Mouse (Mus musculus) liver, embryonic 12.5 days (tissue): Measurements from ENCODE around the gene Cryl1. TPM values are rescaled to one million over a fixed set of nuclear protein-coding genes. Genes with fewer than 3 reads are reported as not detected.

ENCODE experiments used
- ATAC-seq: fragments of 200-750 bp; cut with Nextera tagmentation; 2 replicates; pipeline ENCODE4 v1.8.0; 2017; ENCODE audit warnings: moderate number of reproducible peaks, mild to moderate bottlenecking, moderate library complexity
- H3K27ac ChIP-seq: fragments of 300-500 bp; sonication (generic); 2 replicates; pipeline ENCODE4 v1.5.1; 2016; ENCODE audit warnings: mild to moderate bottlenecking
- H3K27me3 ChIP-seq: fragments of 300-500 bp; sonication (generic); replicated peaks from 2 replicates; pipeline ENCODE4 v1.6.1; 2016; ENCODE audit warnings: mild to moderate bottlenecking, moderate library complexity
- H3K36me3 ChIP-seq: fragments of 300-500 bp; sonication (generic); 2 replicates; pipeline ENCODE4 v1.6.1; 2016; ENCODE audit warnings: mild to moderate bottlenecking, moderate library complexity
- H3K4me1 ChIP-seq: fragments of 300-500 bp; sonication (generic); 2 replicates; pipeline ENCODE4 v1.6.1; 2016
- H3K4me2 ChIP-seq: fragments of 300-500 bp; sonication (generic); 2 replicates; pipeline ENCODE4 v1.6.1; 2016; ENCODE audit warnings: mild to moderate bottlenecking, moderate library complexity
- H3K4me3 ChIP-seq: fragments of 300-500 bp; sonication (generic); 2 replicates; pipeline ENCODE4 v1.5.1; 2016; ENCODE audit warnings: mild to moderate bottlenecking, moderate library complexity
- H3K9ac ChIP-seq: fragments of 300-500 bp; sonication (generic); 2 replicates; pipeline ENCODE4 v1.6.1; 2016; ENCODE audit warnings: mild to moderate bottlenecking, moderate library complexity
- H3K9me3 ChIP-seq: fragments of 300-500 bp; sonication (generic); replicated peaks from 2 replicates; pipeline ENCODE4 v1.6.1; 2016; ENCODE audit warnings: mild to moderate bottlenecking, moderate library complexity
- WGBS: fragments of 180-500 bp; shearing (Covaris S2); methylation state at CpG from one replicate; pipeline ENCODE4 v1.1.7; 2016; ENCODE audit not compliant: insufficient replicate concordance; 5-methylcytosine and 5-hydroxymethylcytosine counted together
- polyA plus RNA-seq: library from polyadenylated mRNA; unstranded; fragments of >200 nt; fragmentation: Nextera tagmentation; extraction: Ambion mirVana; gene quantifications from 2 replicates; pipeline ENCODE4 v1.2.1, GENCODE M21; 2016

Cryl1 gene
- polyA plus RNA-seq, 1 experiment from 2014 or later: 7.2 TPM

DNA sequence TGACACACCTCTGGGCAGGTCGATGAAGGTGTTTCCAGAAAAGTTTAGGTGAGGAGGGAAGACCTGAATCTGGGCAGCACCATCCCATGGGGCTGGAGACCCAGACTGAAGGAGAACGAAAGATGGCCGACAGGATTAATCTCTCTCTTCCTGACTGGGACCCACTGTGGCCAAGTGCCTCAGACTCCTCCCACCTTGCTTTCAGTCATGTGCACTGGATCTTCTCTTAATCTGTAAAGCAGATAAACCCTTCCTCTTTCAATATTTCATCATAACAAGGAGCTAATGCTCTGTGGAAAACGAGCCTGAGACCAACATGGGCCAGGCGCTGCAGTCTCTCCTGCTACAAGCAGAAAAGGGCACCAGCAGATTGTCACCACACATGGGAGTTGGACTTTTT is 31.6 kb downstream of the Cryl1 start:
- 50% methylated on average over 5 of the region's 5 CpGs for WGBS
- Histone ChIP-seq H3K4me2 (no peak overlapping the region), H3K9me3 (no peaks in the 10 kb centered on the region), H3K4me3 (no peak overlapping the region), H3K4me1 (peaks cover 3% of the 10 kb centered on the region; the same call in 1 of the 2 replicates), H3K36me3 (no peaks in the 10 kb centered on the region), H3K9ac (no peak overlapping the region), H3K27me3 (no peaks in the 10 kb centered on the region), H3K27ac (no peak overlapping the region)
- no peak for ATAC-seq

DNA sequence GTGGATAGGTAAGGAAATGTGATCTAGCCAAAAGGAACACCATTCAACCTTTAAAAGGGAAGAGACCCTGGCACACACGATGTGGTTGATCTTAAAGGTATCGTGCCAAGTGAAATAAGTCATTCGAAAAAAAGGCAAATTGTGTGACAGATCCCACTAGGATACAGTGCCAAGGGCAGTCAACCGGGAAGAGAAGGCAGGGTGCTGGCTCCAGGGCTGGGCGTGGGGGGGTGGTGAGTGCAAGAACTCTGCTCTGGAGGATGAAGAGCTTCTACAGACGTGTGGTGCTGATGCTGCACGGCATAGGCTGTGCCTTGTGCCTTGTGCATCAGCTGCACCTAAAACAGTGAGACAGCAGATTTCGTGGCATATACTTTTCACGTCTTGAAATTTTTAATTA is 33.0 kb downstream of the Cryl1 start:
- 59% methylated on average over 9 of the region's 9 CpGs for WGBS
- H3K9ac ChIP-seq: no peak overlapping the region
- peaks cover 3% of the 10 kb centered on the region; the same call in 1 of the 2 replicates for H3K4me1 ChIP-seq
- no peaks in the 10 kb centered on the region for H3K27me3 ChIP-seq
- no peaks in the 10 kb centered on the region for H3K36me3 ChIP-seq
- no peak overlapping the region for H3K4me3 ChIP-seq
- H3K4me2 ChIP-seq: no peak overlapping the region
- no peak overlapping the region for H3K27ac ChIP-seq
- no peak for ATAC-seq
- no peaks in the 10 kb centered on the region for H3K9me3 ChIP-seq

DNA sequence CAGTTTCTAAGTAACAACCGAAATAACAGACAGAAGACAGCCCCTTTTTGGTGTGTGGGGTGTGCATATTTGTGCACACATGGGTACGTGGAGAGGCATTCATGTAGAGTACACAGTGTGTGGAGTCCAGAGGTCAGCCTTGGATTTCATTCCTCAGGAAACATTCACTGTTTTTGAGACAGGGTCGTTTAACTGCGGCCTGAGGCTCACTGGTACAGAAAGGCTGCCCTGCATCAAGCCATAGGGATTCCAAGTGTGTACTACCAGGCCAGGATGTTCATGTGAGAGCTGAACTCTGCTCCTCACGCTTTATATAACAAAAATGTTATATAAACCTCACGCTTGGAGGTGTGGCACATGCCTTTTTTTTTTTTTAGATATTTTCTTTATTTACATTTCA is 34.5 kb downstream of the Cryl1 start:
- Histone ChIP-seq H3K4me1 (peaks cover 3% of the 10 kb centered on the region; the same call in 1 of the 2 replicates), H3K27me3 (no peaks in the 10 kb centered on the region), H3K27ac (no peak overlapping the region), H3K36me3 (no peaks in the 10 kb centered on the region), H3K9ac (no peak overlapping the region), H3K9me3 (no peaks in the 10 kb centered on the region), H3K4me2 (no peak overlapping the region), H3K4me3 (no peak overlapping the region)
- ATAC-seq: no peak
- WGBS: 76% methylated on average over 6 of the region's 6 CpGs

DNA sequence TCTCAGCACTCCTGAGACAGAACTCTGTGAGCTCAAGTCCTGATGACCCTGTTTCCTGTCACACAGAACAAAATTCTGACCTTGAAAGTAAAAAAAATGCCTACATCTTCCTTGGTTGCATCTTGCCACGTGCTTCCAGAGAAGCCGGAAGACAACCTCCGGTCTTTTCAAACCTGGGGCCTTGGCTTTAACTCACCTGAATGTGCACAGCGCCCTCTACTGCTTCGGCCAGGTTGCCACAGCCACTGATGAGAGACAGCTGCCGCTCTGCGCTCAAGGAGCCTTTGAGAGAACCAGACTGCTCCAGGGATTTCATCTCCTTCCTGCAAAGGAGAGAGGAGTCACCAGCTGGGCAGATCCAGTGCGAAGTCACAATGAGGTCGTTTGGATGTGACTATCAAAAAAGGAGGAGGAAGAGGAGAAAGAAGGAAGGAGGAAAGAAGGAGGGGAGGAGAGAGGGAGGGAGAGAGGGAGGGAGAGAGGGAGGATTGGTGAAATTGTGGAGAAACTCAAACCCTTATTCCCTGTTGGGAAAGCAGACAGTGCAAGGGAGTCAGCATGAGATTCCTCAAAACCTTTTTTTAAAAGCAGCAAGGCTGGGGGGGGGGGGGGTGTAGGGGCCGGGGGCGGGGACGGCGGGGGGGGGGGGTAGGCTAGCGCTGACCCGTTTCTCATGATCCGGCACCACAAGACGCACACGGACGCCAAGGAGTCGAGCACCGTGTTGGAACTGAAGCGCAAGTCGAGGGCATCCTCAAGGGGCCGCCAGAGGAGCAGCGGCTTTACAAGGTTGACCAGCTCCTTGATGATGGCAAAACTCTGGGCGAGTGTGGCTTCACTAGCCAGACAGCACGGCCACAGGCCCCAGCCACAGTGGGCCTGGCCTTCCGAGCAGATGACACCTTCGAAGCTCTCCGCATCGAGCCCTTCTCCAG is 35.3 kb downstream of the Cryl1 start:
- H3K27me3 ChIP-seq: no peaks in the 10 kb centered on the region
- no peaks in the 10 kb centered on the region for H3K36me3 ChIP-seq
- 28% methylated on average over 28 of the region's 31 CpGs for whole genome bisulfite sequencing
- peaks cover 3% of the 10 kb centered on the region; the same call in 1 of the 2 replicates for H3K4me1 ChIP-seq
- H3K9me3 ChIP-seq: no peaks in the 10 kb centered on the region
- H3K4me2 ChIP-seq: 0 out of 2 replicates have a peak overlapping the region, but pooled peaks have one; percentile 29
- H3K27ac ChIP-seq: no peak overlapping the region
- no peak for ATAC-seq
- H3K4me3 ChIP-seq: no peak overlapping the region
- no peak overlapping the region for H3K9ac ChIP-seq

- 59% methylated on average over 5 of the region's 5 CpGs for WGBS
- Histone ChIP-seq H3K4me1 (no peaks in the 10 kb centered on the region), H3K27me3 (no peaks in the 10 kb centered on the region), H3K9ac (no peak overlapping the region), H3K9me3 (no peaks in the 10 kb centered on the region), H3K4me2 (no peak overlapping the region), H3K27ac (no peak overlapping the region), H3K4me3 (no peak overlapping the region), H3K36me3 (no peaks in the 10 kb centered on the region)
- ATAC-seq: no peak
Measured at GRCm38 (mm10) chr14:57357030-57357429, 41.3 kb downstream of the Cryl1 start.

GRCm38 (mm10) chr14:57351521-57352235 is 46.7 kb downstream of the Cryl1 start:
- 85% methylated on average over 7 of the region's 7 CpGs for WGBS
- peaks cover 14% of the 10 kb centered on the region for H3K4me1 ChIP-seq
- no peak overlapping the region for H3K4me3 ChIP-seq
- H3K9ac ChIP-seq: no peak overlapping the region
- no peak for ATAC-seq
- H3K27ac ChIP-seq: no peak overlapping the region
- no peaks in the 10 kb centered on the region for H3K9me3 ChIP-seq
- H3K27me3 ChIP-seq: no peaks in the 10 kb centered on the region
- no peak overlapping the region for H3K4me2 ChIP-seq
- no peaks in the 10 kb centered on the region for H3K36me3 ChIP-seq

- H3K4me3 ChIP-seq: no peak overlapping the region
- peak; percentile 73 for ATAC-seq
- no peak overlapping the region for H3K9ac ChIP-seq
- H3K27ac ChIP-seq: no peak overlapping the region
- peaks cover 18% of the 10 kb centered on the region for H3K4me1 ChIP-seq
- H3K9me3 ChIP-seq: no peaks in the 10 kb centered on the region
- 25% methylated on average over 10 of the region's 10 CpGs for WGBS
- H3K4me2 ChIP-seq: 0 out of 2 replicates have a peak overlapping the region, but pooled peaks have one; percentile 9
- no peaks in the 10 kb centered on the region for H3K36me3 ChIP-seq
- H3K27me3 ChIP-seq: no peaks in the 10 kb centered on the region
Measured at GRCm38 (mm10) chr14:57349955-57350354, 48.4 kb downstream of the Cryl1 start.

DNA sequence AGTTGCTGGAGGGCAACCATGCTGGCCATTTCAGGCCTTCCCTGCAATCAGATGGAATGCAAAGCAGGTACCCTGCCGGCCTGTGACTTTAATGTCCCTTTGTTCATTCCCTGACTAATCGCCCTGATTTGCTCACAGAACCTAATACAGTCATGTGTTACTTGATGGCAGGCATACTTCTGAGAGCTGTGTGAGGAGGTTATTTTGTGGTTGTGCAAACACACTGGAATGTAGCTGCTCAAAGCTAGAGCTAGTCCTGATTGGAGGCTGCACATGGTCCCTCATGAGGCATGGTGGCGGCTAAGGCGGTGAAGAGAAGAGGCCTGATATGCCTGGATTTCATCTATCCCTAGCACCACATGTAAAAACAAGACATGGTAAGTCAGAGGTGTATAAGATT is 50.2 kb downstream of the Cryl1 start:
- Histone ChIP-seq H3K27ac (no peak overlapping the region), H3K4me3 (no peak overlapping the region), H3K9me3 (no peaks in the 10 kb centered on the region), H3K9ac (no peak overlapping the region), H3K27me3 (no peaks in the 10 kb centered on the region), H3K4me2 (no peak overlapping the region), H3K4me1 (peaks cover 29% of the 10 kb centered on the region), H3K36me3 (no peaks in the 10 kb centered on the region)
- WGBS: 72% methylated on average over 4 of the region's 4 CpGs
- ATAC-seq: no peak

DNA sequence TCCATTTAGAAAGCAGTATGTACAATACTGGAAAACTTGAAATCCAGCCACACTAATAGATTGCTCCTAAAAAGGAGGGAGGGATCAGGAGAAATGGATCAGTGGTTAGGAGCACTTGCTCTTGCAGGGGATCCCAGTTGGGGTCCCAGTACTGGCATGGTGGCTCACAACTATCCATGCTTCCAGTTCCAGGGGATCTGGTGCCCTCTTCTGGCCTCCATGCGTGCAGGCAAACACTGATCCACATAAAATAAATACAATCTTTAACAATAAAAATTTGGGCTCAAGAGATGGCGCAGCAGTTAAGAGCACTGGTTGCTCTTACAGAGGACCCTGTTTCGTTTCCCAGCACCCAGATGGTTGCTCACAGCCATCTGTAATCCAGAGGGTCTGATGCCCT is 52.2 kb downstream of the Cryl1 start:
- H3K9me3 ChIP-seq: no peaks in the 10 kb centered on the region
- no peak overlapping the region for H3K9ac ChIP-seq
- no peak overlapping the region for H3K27ac ChIP-seq
- peaks cover 34% of the 10 kb centered on the region for H3K4me1 ChIP-seq
- WGBS: 74% methylated on average over 3 of the region's 3 CpGs
- no peaks in the 10 kb centered on the region for H3K36me3 ChIP-seq
- H3K4me2 ChIP-seq: no peak overlapping the region
- ATAC-seq: no peak
- no peaks in the 10 kb centered on the region for H3K27me3 ChIP-seq
- no peak overlapping the region for H3K4me3 ChIP-seq

DNA sequence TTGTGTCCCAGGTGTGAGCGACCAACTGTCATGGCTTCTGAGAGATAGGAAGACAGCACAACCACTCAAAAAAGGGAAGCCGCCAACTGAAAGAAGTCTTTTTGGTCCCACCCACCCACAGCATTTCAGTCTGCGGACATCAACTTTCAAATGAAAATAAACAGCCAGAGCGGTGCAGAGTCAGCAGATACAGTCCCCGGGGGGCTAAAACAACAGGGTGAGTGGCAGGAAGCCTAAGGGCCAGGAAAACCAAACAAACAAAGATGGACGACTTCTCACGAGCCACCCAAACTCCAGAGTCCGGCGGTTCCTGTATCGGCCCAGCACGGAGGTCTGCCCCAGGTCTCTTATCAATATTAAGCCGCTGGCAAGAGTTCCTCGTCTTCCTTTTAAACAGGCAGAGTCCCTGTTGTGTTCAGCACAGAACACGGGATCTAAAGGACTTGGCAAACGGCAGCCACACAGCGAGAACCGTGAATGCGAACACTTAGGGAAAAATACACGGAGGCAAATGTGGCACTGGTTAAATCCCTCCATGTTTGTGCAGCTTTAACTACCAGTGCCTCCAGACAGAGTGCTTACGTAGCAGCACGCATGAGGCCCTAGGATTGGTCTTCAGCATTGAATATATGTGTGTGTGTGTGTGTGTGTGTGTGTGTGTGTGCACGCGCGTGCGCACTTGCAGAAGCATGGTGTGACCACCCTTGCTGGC is 53.4 kb downstream of the Cryl1 start:
- Histone ChIP-seq H3K27me3 (no peaks in the 10 kb centered on the region), H3K4me3 (peak overlapping the region; percentile 28), H3K36me3 (no peaks in the 10 kb centered on the region), H3K9ac (no peak overlapping the region), H3K4me1 (peaks cover 29% of the 10 kb centered on the region), H3K9me3 (no peaks in the 10 kb centered on the region), H3K27ac (no peak overlapping the region), H3K4me2 (peak overlapping the region; percentile 50)
- WGBS: 49% methylated on average over 25 of the region's 25 CpGs
- ATAC-seq: no peak

GRCm38 (mm10) chr14:57343057-57343750 is 55.1 kb downstream of the Cryl1 start:
- no peak overlapping the region for H3K4me2 ChIP-seq
- WGBS: 54% methylated on average over 15 of the region's 15 CpGs
- H3K9ac ChIP-seq: no peak overlapping the region
- no peaks in the 10 kb centered on the region for H3K27me3 ChIP-seq
- no peaks in the 10 kb centered on the region for H3K36me3 ChIP-seq
- H3K27ac ChIP-seq: no peak overlapping the region
- no peaks in the 10 kb centered on the region for H3K9me3 ChIP-seq
- H3K4me1 ChIP-seq: peaks cover 20% of the 10 kb centered on the region; the same call in 1 of the 2 replicates
- ATAC-seq: no peak
- H3K4me3 ChIP-seq: no peak overlapping the region
